Mouse (Mus musculus) erythroblast, adult 5-6 weeks (primary cell): ENCODE measurements at regions not wholly inside any gene's neighbourhood (a gene's known extent, or its start where the extent isn't known, plus 50 kb on each side); places are given as distances from the start of the nearest gene placed in this dataset.
"Not testable (repeated sequence)": the region's sequence is repeated elsewhere in the genome, so short reads cannot be mapped to it uniquely, and the experiment has no call there.

Experiments
- ATAC-seq: replicated peaks from 2 replicates; pipeline ENCODE4 v1.8.0; 2016; ENCODE audit warnings: moderate number of reproducible peaks, mild to moderate bottlenecking, moderate TSS enrichment, inconsistent platforms; ENCODE audit not compliant: poor library complexity, low FRiP score, severe bottlenecking

DNA sequence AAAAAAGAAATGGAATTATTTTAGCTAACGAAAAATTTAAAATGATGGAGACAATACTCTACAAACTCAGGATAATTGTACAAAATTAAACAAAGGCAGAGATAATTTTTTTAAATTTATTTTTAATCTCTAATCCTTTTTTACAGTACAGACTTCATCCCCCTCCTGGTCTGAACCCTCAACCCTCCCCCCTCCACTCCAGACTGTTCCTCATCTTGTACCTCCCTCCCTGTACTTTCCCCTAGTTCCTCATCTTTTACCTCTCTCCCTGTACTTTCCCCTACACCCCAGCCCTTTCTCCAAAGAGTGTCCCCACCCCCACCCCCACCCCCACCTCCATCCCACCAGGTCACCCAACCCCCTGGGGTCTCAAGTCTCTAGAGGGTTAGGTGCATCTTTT lies 249.0 kb upstream of the Tusc1 start:
- ATAC-seq, result no peak

DNA sequence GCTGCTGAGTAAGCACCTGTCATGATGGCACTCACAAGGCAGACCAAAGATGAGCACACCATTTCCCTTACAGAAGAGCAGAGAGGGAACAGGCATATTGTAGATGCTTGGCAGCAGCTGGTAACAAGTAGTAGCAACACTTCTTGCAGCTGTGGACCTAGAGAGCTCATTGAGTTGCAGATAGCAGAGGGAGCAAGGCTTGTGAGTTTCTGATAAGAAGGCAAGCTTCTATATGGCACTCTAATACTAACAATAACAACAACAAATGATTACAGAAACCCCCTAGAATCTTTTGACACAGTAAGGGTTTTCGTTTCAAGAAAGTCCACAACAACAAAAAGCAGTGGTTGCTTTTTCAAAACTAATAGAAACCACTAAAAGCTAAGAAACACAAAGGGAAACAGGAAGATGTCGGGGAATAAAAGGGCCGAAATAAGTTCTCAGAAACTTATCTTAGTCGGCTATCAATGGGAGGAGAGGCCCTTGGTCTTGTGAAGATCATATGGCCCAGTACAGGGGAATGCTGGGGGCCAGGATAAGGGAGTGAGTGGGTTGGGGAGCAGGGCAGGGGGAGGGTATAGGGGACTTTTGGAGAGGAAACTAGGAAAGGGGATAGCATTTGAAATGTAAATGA lies 248.5 kb upstream of the Tusc1 start:
- ATAC-seq, result peak; percentile 97

GRCm38 (mm10) chr4:93579343-93579742 lies 244.0 kb upstream of the Tusc1 start:
- no peak for ATAC-seq

GRCm38 (mm10) chr4:93567487-93568259 lies 232.4 kb upstream of the Tusc1 start:
- peak; percentile 70 for ATAC-seq

- peak; percentile 97 for ATAC-seq
Observed at GRCm38 (mm10) chr4:93555787-93556760, 220.8 kb upstream of the Tusc1 start.

DNA sequence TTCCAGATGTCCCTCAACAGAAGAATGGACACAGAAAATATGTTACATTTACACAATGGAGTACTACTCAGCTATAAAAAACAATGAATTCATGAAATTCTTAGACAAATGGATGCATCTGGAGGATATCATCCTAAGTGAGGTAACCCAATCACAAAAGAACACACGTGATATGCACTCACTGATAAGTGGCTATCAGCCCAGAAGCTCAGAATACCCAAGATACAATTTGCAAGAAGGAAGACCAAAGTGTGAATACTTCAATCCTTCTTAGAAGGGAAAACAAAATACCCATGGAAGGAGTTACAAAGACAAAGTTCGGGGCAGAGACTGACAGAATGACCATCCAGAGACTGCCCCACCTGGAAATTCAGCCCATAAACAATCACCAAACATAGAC lies 219.9 kb upstream of the Tusc1 start:
- ATAC-seq, result not testable (repeated sequence)

GRCm38 (mm10) chr4:93552489-93553160 lies 217.3 kb upstream of the Tusc1 start:
- ATAC-seq, result no peak

DNA sequence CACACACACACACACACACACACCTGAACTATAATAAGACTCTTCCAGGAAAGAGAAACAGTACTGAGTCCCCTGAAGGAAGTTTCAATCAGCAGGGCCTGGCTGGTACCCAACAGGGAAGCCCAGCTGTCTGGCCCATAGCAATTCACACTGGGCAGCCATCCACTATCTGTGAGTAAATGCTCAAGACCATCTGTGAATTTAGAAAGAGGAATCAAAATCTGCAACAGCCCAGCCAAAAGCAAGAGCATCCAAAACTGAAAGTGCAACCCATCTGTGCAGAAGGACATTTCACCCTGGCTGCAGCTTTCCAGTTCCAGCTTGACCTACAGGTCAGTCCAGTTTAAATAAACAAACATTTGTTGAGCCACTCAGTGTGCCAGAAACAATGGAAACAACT lies 215.8 kb upstream of the Tusc1 start:
- ATAC-seq, result no peak

DNA sequence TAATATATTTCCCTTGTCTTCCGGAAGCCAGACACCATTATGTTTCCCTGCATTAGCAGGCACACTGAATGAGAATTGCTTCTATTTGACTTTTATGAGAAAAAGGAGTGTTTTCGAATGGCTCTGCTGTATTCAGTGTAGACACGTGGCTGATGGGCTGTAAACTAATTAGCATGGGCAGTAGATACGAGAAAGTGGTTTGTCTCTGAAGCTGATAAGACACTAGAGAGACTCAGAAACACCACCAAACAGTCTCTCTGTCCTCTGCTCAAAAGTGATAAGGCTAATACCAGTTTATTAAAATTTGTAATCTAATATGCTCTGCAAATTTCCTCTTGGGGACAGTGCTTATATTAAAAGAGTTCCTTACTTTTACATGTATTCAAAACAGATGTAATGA lies 205.3 kb upstream of the Tusc1 start:
- peak; percentile 98 for ATAC-seq

GRCm38 (mm10) chr4:93527382-93527781 lies 192.1 kb upstream of the Tusc1 start:
- peak; percentile 58; the same call in 1 of the 2 replicates for ATAC-seq

GRCm38 (mm10) chr4:93520454-93521100 lies 185.3 kb upstream of the Tusc1 start:
- ATAC-seq, result peak; percentile 58

DNA sequence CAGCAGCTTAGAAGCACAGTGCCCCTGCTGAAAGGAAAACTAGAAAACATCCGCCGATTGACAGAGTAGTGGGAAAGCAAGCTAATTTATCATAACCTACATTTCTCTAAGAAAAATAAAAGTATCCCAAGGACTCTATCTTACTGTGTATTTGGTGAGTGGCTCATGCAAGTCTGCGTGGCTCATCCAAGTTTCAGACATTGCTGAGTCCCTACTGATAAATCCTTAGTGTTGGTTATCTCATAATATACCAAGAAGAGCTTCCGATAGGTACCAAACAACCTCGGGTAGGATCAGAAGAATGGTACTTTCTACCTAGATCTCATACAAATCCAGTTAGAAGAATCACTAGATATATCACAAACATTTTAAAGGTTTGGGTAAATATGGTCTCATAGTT lies 183.6 kb upstream of the Tusc1 start:
- no peak for ATAC-seq

DNA sequence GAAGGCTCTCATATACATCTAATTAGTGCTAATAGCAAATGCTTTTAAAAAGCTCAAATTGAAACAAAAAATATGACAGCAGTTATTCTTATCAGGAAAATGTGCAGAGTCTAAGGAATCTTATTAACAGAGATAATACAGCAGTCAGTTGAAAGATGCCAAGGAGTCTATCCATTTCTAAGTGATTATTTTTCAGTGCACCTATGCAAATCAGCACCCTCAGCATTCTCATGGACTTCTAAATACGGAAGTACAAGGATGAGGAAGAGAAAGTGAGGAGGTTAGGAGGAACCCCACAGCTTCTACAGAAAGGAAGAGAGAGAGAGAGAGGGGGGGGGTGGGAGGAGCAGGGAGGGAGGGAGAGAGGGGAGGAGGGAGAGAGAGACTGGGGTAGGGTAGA lies 175.5 kb upstream of the Tusc1 start:
- no peak for ATAC-seq

DNA sequence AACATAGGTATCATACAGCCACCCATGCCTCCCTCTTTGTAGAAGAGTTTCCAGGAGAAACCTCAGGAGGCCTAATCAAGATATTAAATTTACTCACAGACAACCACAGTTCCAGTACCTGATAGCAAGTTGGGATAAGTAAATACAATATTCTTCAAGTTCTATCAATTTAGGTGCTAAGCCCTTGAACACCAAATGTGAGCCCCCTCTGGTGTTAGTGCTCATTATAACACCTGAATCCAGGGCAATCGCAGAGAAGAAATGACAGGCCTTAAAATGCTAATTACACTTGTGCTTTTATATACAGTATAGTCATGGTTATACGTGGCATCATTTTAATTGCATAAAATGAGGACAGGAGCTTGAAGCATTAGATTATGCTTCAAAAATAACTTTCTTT lies 161.6 kb upstream of the Tusc1 start:
- peak; percentile 71 for ATAC-seq

- no peak for ATAC-seq
Observed at GRCm38 (mm10) chr4:93494319-93494718, 159.0 kb upstream of the Tusc1 start.

GRCm38 (mm10) chr4:93493905-93494304 lies 158.6 kb upstream of the Tusc1 start:
- ATAC-seq, result no peak

DNA sequence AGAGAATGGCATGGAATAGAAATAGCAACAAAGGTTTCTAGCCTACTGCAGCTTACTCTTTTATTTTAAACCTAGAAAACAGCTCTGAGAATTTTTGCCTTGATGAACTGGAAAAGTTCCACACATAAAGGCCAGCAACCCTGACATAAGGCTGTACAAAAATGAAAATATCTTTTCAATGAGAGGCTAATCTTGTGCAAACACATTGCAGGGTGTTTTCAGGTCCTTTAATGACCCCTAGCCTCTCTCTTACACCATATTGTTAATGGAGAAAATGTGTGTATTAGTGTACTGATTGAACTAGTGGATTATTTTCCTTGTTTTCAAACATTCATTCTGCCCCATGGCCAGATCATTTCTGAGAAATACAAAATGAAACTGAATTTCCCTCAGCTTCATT lies 158.0 kb upstream of the Tusc1 start:
- 0 out of 2 replicates have a peak, but pooled peaks have one; percentile 52 for ATAC-seq

- no peak for ATAC-seq
Observed at GRCm38 (mm10) chr4:93488570-93488969, 153.3 kb upstream of the Tusc1 start.

GRCm38 (mm10) chr4:93486455-93486854 lies 151.1 kb upstream of the Tusc1 start:
- ATAC-seq, result no peak
